Comparison of ENCODE assay signal across 19 mouse cellular contexts in genomic region chr5:150390422-150390821, GRCm38 (mm10).
DNase-seq lines count a peak whose midpoint lies in the region; ATAC-seq and TF ChIP-seq lines count a peak whose summit lies in the region.
"Had no signal": no experiment of that assay in that cellular context is flagged by ENCODE, and none has a peak within 500 bp of the region (broad histone marks: within the 10 kb centered on the region; RNA-seq: fewer than 3 reads in every experiment).

No protein-coding gene starts in this region.

- no peak overlapping the region for H3K4me3 ChIP-seq in gastrocnemius, adult 2 months
- peak overlapping the region; percentile 40 for H3K4me3 ChIP-seq in megakaryocyte, embryonic 14.5 days (replicated peaks)
- H3K4me3 ChIP-seq: embryonic facial prominence, embryonic 13.5 days; forebrain, embryonic 12.5 days; limb, embryonic 10.5 days; midbrain, embryonic 15.5 days; neural tube, embryonic 12.5 days had no signal

- peaks cover 14% of the 10 kb centered on the region for H3K9me3 ChIP-seq in megakaryocyte, embryonic 14.5 days
- H3K9me3 ChIP-seq: limb, embryonic 10.5 days; midbrain, embryonic 15.5 days had no signal

- H3K4me1 ChIP-seq in megakaryocyte, embryonic 14.5 days = peaks cover 10% of the 10 kb centered on the region
- H3K4me1 ChIP-seq: embryonic facial prominence, embryonic 13.5 days; forebrain, embryonic 12.5 days; midbrain, embryonic 15.5 days; neural tube, embryonic 12.5 days had no signal

- no peak for DNase-seq in gastrocnemius, adult 2 months
- DNase-seq in gastrocnemius, adult 18-20 months (ENCODE audit: low spot score) = no peak
- peak; percentile 42 for DNase-seq in heart, postnatal 4 days
- DNase-seq in thymus, postnatal 0 days (ENCODE audit: low spot score) = no peak
- no peak for DNase-seq in adrenal gland, postnatal 4 days (ENCODE audit: low spot score in 2 of 2)
- no peak for DNase-seq in left cerebral cortex, adult 8-10 months (ENCODE audit: low spot score in 2 of 2)
- DNase-seq: B cell, adult 2 months; cerebellum, adult 18-20 months; kidney, adult 2 months; retina, postnatal 1 day had no signal

- TF ChIP-seq CTCF in gastrocnemius, adult 2 months (IDR thresholded peaks at IDR 0.05) = no peak

- no peaks in the 10 kb centered on the region for H3K27me3 ChIP-seq in megakaryocyte, embryonic 14.5 days (replicated peaks)
- H3K27me3 ChIP-seq: embryonic facial prominence, embryonic 13.5 days; forebrain, embryonic 12.5 days; midbrain, embryonic 15.5 days; neural tube, embryonic 12.5 days had no signal

- peaks cover 71% of the 10 kb centered on the region for H3K36me3 ChIP-seq in megakaryocyte, embryonic 14.5 days (replicated peaks; ENCODE audit: low read length)

- ATAC-seq in megakaryocyte, adult 5-6 weeks (ENCODE audit: poor library complexity, severe bottlenecking) = no peak
- ATAC-seq: lung, postnatal 0 days; midbrain, embryonic 15.5 days had no signal

- intact Hi-C loops in gastrocnemius, adult 2 months (cut with DNase I) = no loop called here

- peak overlapping the region; percentile 51 for H3K27ac ChIP-seq in gastrocnemius, adult 2 months
- H3K27ac ChIP-seq: embryonic facial prominence, embryonic 13.5 days; forebrain, embryonic 12.5 days; hindbrain, embryonic 14.5 days; limb, embryonic 10.5 days; midbrain, embryonic 15.5 days; neural tube, embryonic 12.5 days had no signal
